Mouse (Mus musculus) kidney, embryonic 15.5 days (tissue): ENCODE measurements around the gene Mrpl49. TPM values are rescaled to one million over a fixed set of nuclear protein-coding genes. Genes with fewer than 3 reads are reported as not detected.

Experiments used
- ATAC-seq: fragments of 200-750 bp; cut with Nextera tagmentation; replicated peaks from 2 replicates; pipeline ENCODE4 v1.8.0; 2017; ENCODE audit warnings: moderate TSS enrichment; ENCODE audit not compliant: low FRiP score
- H3K27ac ChIP-seq: fragments of 300-500 bp; sonication (generic); 2 replicates; pipeline ENCODE4 v1.5.1; 2015; ENCODE audit warnings: mild to moderate bottlenecking, inconsistent platforms
- H3K27me3 ChIP-seq: fragments of 300-500 bp; sonication (generic); 2 replicates; pipeline ENCODE4 v1.6.1; 2015; ENCODE audit warnings: inconsistent platforms
- H3K36me3 ChIP-seq: fragments of 300-500 bp; sonication (generic); 2 replicates; pipeline ENCODE4 v1.6.1; 2015; ENCODE audit warnings: inconsistent platforms
- H3K4me1 ChIP-seq: fragments of 300-500 bp; sonication (generic); 2 replicates; pipeline ENCODE4 v1.6.1; 2015; ENCODE audit warnings: inconsistent platforms
- H3K4me2 ChIP-seq: fragments of 300-500 bp; sonication (generic); 2 replicates; pipeline ENCODE4 v1.6.1; 2015; ENCODE audit warnings: moderate library complexity, mild to moderate bottlenecking, inconsistent platforms
- H3K4me3 ChIP-seq: fragments of 300-500 bp; sonication (generic); replicated peaks from 2 replicates; pipeline ENCODE4 v1.5.1; 2015; ENCODE audit warnings: mild to moderate bottlenecking, inconsistent platforms
- H3K9ac ChIP-seq: fragments of 300-500 bp; sonication (generic); 2 replicates; pipeline ENCODE4 v1.6.1; 2015; ENCODE audit warnings: mild to moderate bottlenecking, inconsistent platforms
- H3K9me3 ChIP-seq: fragments of 300-500 bp; sonication (generic); replicated peaks from 2 replicates; pipeline ENCODE4 v1.6.1; 2016; ENCODE audit warnings: inconsistent platforms
- whole genome bisulfite sequencing: fragments of 180-500 bp; shearing (Covaris S2); methylation state at CpG from one replicate; pipeline ENCODE4 v1.1.7; 2015; ENCODE audit warnings: mixed read lengths; 5-methylcytosine and 5-hydroxymethylcytosine counted together
- polyA plus RNA-seq: library from polyadenylated mRNA; unstranded; fragments of >200 nt; fragmentation: Nextera tagmentation; extraction: Ambion mirVana; gene quantifications from 2 replicates; pipeline ENCODE4 v1.2.1, GENCODE M21; 2015

Gene Mrpl49
- polyA plus RNA-seq, 1 experiment from 2014 or later = 81.6 TPM

GRCm38 (mm10) chr19:6062418-6062817, 4.8 kb upstream of the Mrpl49 start:
- H3K9me3 ChIP-seq = no peaks in the 10 kb centered on the region
- H3K4me1 ChIP-seq = peaks cover 52% of the 10 kb centered on the region
- H3K4me2 ChIP-seq = peak overlapping the region; percentile 98
- peak overlapping the region; percentile 95; the same call in 1 of the 2 replicates for H3K27ac ChIP-seq
- WGBS = 47% methylated on average over 5 of the region's 5 CpGs
- peak overlapping the region; percentile 94 for H3K9ac ChIP-seq
- peaks cover 19% of the 10 kb centered on the region for H3K36me3 ChIP-seq
- peak overlapping the region; percentile 80 for H3K4me3 ChIP-seq
- ATAC-seq = no peak
- no peaks in the 10 kb centered on the region for H3K27me3 ChIP-seq

- Histone ChIP-seq H3K4me2 (peak overlapping the region; percentile 98), H3K9ac (peak overlapping the region; percentile 94), H3K27ac (peak overlapping the region; percentile 95), H3K9me3 (no peaks in the 10 kb centered on the region), H3K27me3 (no peaks in the 10 kb centered on the region), H3K4me3 (peak overlapping the region; percentile 80), H3K4me1 (peaks cover 48% of the 10 kb centered on the region), H3K36me3 (peaks cover 19% of the 10 kb centered on the region)
- WGBS = 2% methylated on average over 44 of the region's 44 CpGs
- ATAC-seq = peak; percentile 17; the same call in 1 of the 2 replicates
These were observed 4.2 kb upstream of the Mrpl49 start for GRCm38 (mm10) chr19:6061641-6062302.

- Histone ChIP-seq H3K9me3 (no peaks in the 10 kb centered on the region), H3K36me3 (peaks cover 19% of the 10 kb centered on the region), H3K4me1 (peaks cover 48% of the 10 kb centered on the region), H3K4me3 (peak within 1 kb of the TSS; percentile 80), H3K27ac (peak within 1 kb of the TSS; percentile 95), H3K9ac (peak within 1 kb of the TSS; percentile 94), H3K4me2 (peak within 1 kb of the TSS; percentile 98), H3K27me3 (no peaks in the 10 kb centered on the region)
- WGBS = under 1% methylated on average over 58 of the region's 58 CpGs
- peak; percentile 73 for ATAC-seq
These were observed 3.5 kb upstream of the Mrpl49 start, which contains the start of gene Znhit2 for GRCm38 (mm10) chr19:6061021-6061533. Gene Znhit2, plus strand, starts transcription at chr19:6061192.

- Histone ChIP-seq H3K27me3 (no peaks in the 10 kb centered on the region), H3K4me3 (peak overlapping the region; percentile 95), H3K4me2 (peak overlapping the region; percentile 78), H3K9me3 (no peaks in the 10 kb centered on the region), H3K4me1 (peaks cover 46% of the 10 kb centered on the region), H3K9ac (peak overlapping the region; percentile 94; the same call in 1 of the 2 replicates), H3K27ac (0 out of 2 replicates have a peak overlapping the region, but pooled peaks have one; percentile 85), H3K36me3 (peaks cover 38% of the 10 kb centered on the region)
- 81% methylated on average over 5 of the region's 5 CpGs for WGBS
- ATAC-seq = no peak
These were observed 1.4 kb upstream of the Mrpl49 start for GRCm38 (mm10) chr19:6058966-6059365.

- Histone ChIP-seq H3K4me1 (peaks cover 44% of the 10 kb centered on the region), H3K4me3 (peak overlapping the region; percentile 95), H3K27ac (peak overlapping the region; percentile 85), H3K36me3 (peaks cover 43% of the 10 kb centered on the region), H3K27me3 (no peaks in the 10 kb centered on the region), H3K9ac (peak overlapping the region; percentile 94), H3K4me2 (peak overlapping the region; percentile 78), H3K9me3 (no peaks in the 10 kb centered on the region)
- 38% methylated on average over 5 of the region's 5 CpGs for WGBS
- ATAC-seq = no peak
These were observed 928 bp upstream of the Mrpl49 start for GRCm38 (mm10) chr19:6058513-6058912.

- H3K4me1 ChIP-seq = peaks cover 31% of the 10 kb centered on the region
- ATAC-seq = no peak
- peak overlapping the region; percentile 78 for H3K4me2 ChIP-seq
- no peaks in the 10 kb centered on the region for H3K27me3 ChIP-seq
- WGBS = 54% methylated on average over 4 of the region's 4 CpGs
- H3K9ac ChIP-seq = peak overlapping the region; percentile 82
- H3K4me3 ChIP-seq = peak overlapping the region; percentile 95
- H3K36me3 ChIP-seq = peaks cover 61% of the 10 kb centered on the region
- 0 out of 2 replicates have a peak overlapping the region, but pooled peaks have one; percentile 81 for H3K27ac ChIP-seq
- no peaks in the 10 kb centered on the region for H3K9me3 ChIP-seq
These were observed 889 bp downstream of the Mrpl49 start for GRCm38 (mm10) chr19:6056696-6057095.

- H3K9ac ChIP-seq = no peak overlapping the region
- no peaks in the 10 kb centered on the region for H3K27me3 ChIP-seq
- no peak for ATAC-seq
- WGBS = 80% methylated on average over 5 of the region's 5 CpGs
- H3K4me3 ChIP-seq = no peak overlapping the region
- no peak overlapping the region for H3K27ac ChIP-seq
- no peak overlapping the region for H3K4me2 ChIP-seq
- H3K4me1 ChIP-seq = peaks cover 23% of the 10 kb centered on the region
- H3K9me3 ChIP-seq = no peaks in the 10 kb centered on the region
- peaks cover 74% of the 10 kb centered on the region for H3K36me3 ChIP-seq
These were observed 3.3 kb downstream of the Mrpl49 start for GRCm38 (mm10) chr19:6054296-6054695.

GRCm38 (mm10) chr19:6052516-6052915, 5.1 kb downstream of the Mrpl49 start:
- no peaks in the 10 kb centered on the region for H3K27me3 ChIP-seq
- H3K4me3 ChIP-seq = no peak overlapping the region
- H3K27ac ChIP-seq = no peak overlapping the region
- no peaks in the 10 kb centered on the region for H3K9me3 ChIP-seq
- H3K36me3 ChIP-seq = peaks cover 79% of the 10 kb centered on the region
- ATAC-seq = no peak
- no peak overlapping the region for H3K9ac ChIP-seq
- no peak overlapping the region for H3K4me2 ChIP-seq
- H3K4me1 ChIP-seq = peaks cover 29% of the 10 kb centered on the region
- WGBS = 86% methylated on average over 7 of the region's 7 CpGs

- Histone ChIP-seq H3K9ac (no peak overlapping the region), H3K36me3 (peaks cover 58% of the 10 kb centered on the region), H3K9me3 (no peaks in the 10 kb centered on the region), H3K4me3 (peak overlapping the region; percentile 99), H3K4me1 (peaks cover 32% of the 10 kb centered on the region), H3K27me3 (no peaks in the 10 kb centered on the region), H3K27ac (no peak overlapping the region), H3K4me2 (peak overlapping the region; percentile 86; the same call in 1 of the 2 replicates)
- 84% methylated on average over 11 of the region's 11 CpGs for WGBS
- no peak for ATAC-seq
These were observed 8.7 kb downstream of the Mrpl49 start for GRCm38 (mm10) chr19:6048681-6049410.

- H3K4me1 ChIP-seq = peaks cover 27% of the 10 kb centered on the region
- peak overlapping the region; percentile 99 for H3K27ac ChIP-seq
- peak overlapping the region; percentile 99 for H3K4me3 ChIP-seq
- no peak for ATAC-seq
- WGBS = 84% methylated on average over 8 of the region's 8 CpGs
- peak overlapping the region; percentile 86 for H3K4me2 ChIP-seq
- H3K27me3 ChIP-seq = no peaks in the 10 kb centered on the region
- peaks cover 48% of the 10 kb centered on the region for H3K36me3 ChIP-seq
- H3K9ac ChIP-seq = peak overlapping the region; percentile 88
- H3K9me3 ChIP-seq = no peaks in the 10 kb centered on the region
These were observed 9.8 kb downstream of the Mrpl49 start for GRCm38 (mm10) chr19:6047899-6048166.

- peaks cover 28% of the 10 kb centered on the region for H3K4me1 ChIP-seq
- peak overlapping the region; percentile 99 for H3K27ac ChIP-seq
- peak overlapping the region; percentile 88 for H3K9ac ChIP-seq
- H3K4me2 ChIP-seq = peak overlapping the region; percentile 86
- H3K36me3 ChIP-seq = peaks cover 43% of the 10 kb centered on the region
- no peaks in the 10 kb centered on the region for H3K9me3 ChIP-seq
- peak; percentile 10; the same call in 1 of the 2 replicates for ATAC-seq
- 1% methylated on average over 44 of the region's 44 CpGs for WGBS
- peak overlapping the region; percentile 99 for H3K4me3 ChIP-seq
- H3K27me3 ChIP-seq = no peaks in the 10 kb centered on the region
These were observed 10.3 kb downstream of the Mrpl49 start for GRCm38 (mm10) chr19:6047154-6047898.
